1 mouse cellular context compared by ENCODE assay signal in genomic region chr15:97345917-97346316, GRCm38 (mm10).
TF ChIP-seq lines count a peak whose summit lies in the region.

No protein-coding gene starts in this region.

TF ChIP-seq in MEL, 35 proteins besides CTCF, POLR2A, EP300 and RAD21 (continued from another document):
- TF ChIP-seq CHD2 (IDR thresholded peaks at IDR 0.05; ENCODE audit: low read length) = no peak
- TF ChIP-seq HCFC1 (IDR thresholded peaks at IDR 0.05; ENCODE audit: low read depth, low read length) = no peak
